Mouse (Mus musculus) E14TG2a.4 (cell line): ENCODE results near the gene Trio.
"Not testable (repeated sequence)": the region's sequence is repeated elsewhere in the genome, so short reads cannot be mapped to it uniquely, and the experiment has no call there.

Experiments
- H3K27me3 ChIP-seq: 2 replicates; pipeline ENCODE4 v1.6.1; 2014; ENCODE audit warnings: low read length, control low read depth; ENCODE audit not compliant: insufficient read depth
- H3K36me3 ChIP-seq: 2 replicates; pipeline ENCODE4 v1.6.1; 2014; ENCODE audit warnings: low read length, control low read depth; ENCODE audit not compliant: insufficient read depth
- H3K4me1 ChIP-seq: replicated peaks from 2 replicates; pipeline ENCODE4 v1.6.1; 2014; ENCODE audit warnings: low read depth, low read length, control low read depth
- H3K4me3 ChIP-seq: replicated peaks from 2 replicates; pipeline ENCODE4 v1.5.1; 2014; ENCODE audit warnings: mild to moderate bottlenecking, low read length
- H3K9me3 ChIP-seq: 2 replicates; pipeline ENCODE4 v1.6.1; 2014; ENCODE audit warnings: low read length, control low read depth
- CTCF ChIP-seq: conservative IDR thresholded peaks from 2 replicates; pipeline ENCODE4 v1.5.1; 2014; ENCODE audit warnings: low read length
- NANOG ChIP-seq: IDR thresholded peaks from 2 replicates; pipeline ENCODE4 v1.6.1; 2014; ENCODE audit warnings: borderline replicate concordance, low read length, mixed read lengths
- POU5F1 ChIP-seq: IDR thresholded peaks from 2 replicates; pipeline ENCODE4 v1.6.1; 2014; ENCODE audit warnings: low read length, borderline replicate concordance

Trio gene

DNA sequence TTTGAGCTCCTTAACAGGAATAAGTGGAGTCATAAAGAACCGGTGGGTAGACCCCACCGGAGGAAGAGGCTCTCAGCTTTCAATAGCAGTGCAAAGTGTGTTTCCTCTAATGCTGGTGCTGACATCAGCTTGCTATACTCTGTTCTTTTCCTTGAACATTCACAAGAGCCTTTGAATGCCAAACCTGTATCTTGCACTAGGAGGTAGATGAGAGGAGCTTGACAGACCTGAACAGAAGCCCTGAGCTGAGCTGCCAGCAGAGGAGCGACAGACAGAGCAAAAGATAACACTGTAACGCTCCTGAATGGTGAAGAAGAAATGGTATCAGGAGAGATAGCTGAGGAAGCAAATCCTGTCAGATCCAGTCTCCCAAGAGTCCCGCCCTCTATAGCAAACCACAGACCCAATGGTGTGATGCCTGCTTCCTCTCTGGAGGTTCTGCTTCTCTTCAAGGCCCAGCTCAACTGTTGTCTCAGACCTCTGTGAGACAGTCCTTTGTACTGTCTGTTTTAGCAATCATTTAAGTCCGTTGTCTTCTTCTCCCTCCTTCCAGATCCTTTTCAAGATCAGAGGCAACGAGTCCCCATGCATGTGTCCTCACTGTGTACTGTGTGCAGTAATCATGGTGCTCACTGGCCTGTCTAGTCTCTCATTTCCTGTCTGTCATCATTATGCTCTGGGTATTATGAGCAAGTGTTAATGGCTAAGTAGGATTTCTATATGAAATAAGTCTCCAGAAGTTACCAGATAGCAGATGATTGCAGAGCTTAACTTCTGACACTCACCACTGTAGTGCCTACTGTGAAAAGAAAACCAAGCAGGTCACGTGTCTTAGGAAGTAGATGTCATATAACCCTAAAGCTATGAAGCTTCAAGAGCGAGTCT lies 300.6 kb downstream of the Trio start:
- TF ChIP-seq NANOG (no peak), CTCF (no peak), POU5F1 (no peak)
- H3K4me3 ChIP-seq: no peak overlapping the region
- H3K4me1 ChIP-seq: peaks cover 12% of the 10 kb centered on the region
- 0 out of 2 replicates have a peak, but pooled peaks cover 5% of the 10 kb centered on the region for H3K9me3 ChIP-seq
- H3K36me3 ChIP-seq: no peaks in the 10 kb centered on the region
- no peaks in the 10 kb centered on the region for H3K27me3 ChIP-seq

GRCm38 (mm10) chr15:27724298-27724697 lies 301.4 kb downstream of the Trio start:
- Histone ChIP-seq H3K4me3 (no peak overlapping the region), H3K36me3 (no peaks in the 10 kb centered on the region), H3K27me3 (no peaks in the 10 kb centered on the region), H3K4me1 (peaks cover 12% of the 10 kb centered on the region), H3K9me3 (0 out of 2 replicates have a peak, but pooled peaks cover 3% of the 10 kb centered on the region)
- no peak for TF ChIP-seq POU5F1
- TF ChIP-seq NANOG: no peak
- no peak for TF ChIP-seq CTCF

DNA sequence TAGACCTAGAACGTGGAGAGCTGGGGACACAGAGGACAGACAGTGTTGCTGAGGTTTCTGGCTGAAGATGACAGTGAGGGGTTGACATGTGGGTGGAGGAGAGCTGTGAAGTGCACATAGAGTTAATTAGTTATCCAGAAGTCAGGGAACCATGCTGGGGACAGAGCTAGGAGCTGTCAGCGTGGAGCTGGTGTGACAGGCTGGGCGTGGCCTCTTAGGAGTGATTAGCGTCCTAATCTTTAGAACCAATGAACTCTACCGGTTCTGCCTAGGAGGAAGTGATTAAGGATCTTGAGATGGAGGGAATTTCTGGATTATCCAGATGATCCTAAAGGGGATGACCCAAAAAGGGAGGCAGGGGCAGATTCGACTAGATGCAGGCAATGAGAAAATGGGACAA lies 301.9 kb downstream of the Trio start:
- TF ChIP-seq POU5F1: no peak
- TF ChIP-seq CTCF: no peak
- no peak for TF ChIP-seq NANOG
- Histone ChIP-seq H3K4me3 (no peak overlapping the region), H3K4me1 (peaks cover 12% of the 10 kb centered on the region), H3K36me3 (no peaks in the 10 kb centered on the region), H3K27me3 (no peaks in the 10 kb centered on the region), H3K9me3 (0 out of 2 replicates have a peak, but pooled peaks cover 3% of the 10 kb centered on the region)

GRCm38 (mm10) chr15:27720297-27720696 lies 305.4 kb downstream of the Trio start:
- H3K4me3 ChIP-seq, H3K27me3 ChIP-seq, H3K36me3 ChIP-seq, H3K9me3 ChIP-seq: not testable (repeated sequence)
- H3K4me1 ChIP-seq: peaks cover 12% of the 10 kb centered on the region

DNA sequence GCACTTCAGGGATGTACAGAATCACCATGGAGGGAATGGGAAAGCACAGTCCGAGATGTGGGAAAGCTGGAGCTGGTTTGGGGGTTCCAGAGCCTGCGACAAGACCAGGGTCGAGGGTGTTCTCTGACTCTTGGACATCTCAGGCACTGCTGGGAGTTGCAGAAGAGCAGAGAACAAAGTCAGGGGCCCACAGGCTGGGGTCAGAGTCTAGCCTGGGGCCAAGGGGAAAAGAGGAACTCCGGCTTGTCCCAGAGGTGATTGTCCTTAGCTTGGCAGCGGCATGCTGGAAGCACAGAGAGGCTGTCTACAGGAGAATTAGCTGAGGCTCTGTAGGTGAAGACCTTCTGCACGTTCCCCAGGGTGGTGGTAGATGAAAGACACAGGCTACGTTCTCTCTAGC lies 307.0 kb downstream of the Trio start:
- Histone ChIP-seq H3K9me3 (0 out of 2 replicates have a peak, but pooled peaks cover 3% of the 10 kb centered on the region), H3K4me3 (no peak overlapping the region), H3K27me3 (peaks cover 8% of the 10 kb centered on the region; the same call in 1 of the 2 replicates), H3K4me1 (peaks cover 2% of the 10 kb centered on the region; the same call in 1 of the 2 replicates), H3K36me3 (no peaks in the 10 kb centered on the region)
- TF ChIP-seq POU5F1: no peak
- no peak for TF ChIP-seq NANOG
- TF ChIP-seq CTCF: no peak

DNA sequence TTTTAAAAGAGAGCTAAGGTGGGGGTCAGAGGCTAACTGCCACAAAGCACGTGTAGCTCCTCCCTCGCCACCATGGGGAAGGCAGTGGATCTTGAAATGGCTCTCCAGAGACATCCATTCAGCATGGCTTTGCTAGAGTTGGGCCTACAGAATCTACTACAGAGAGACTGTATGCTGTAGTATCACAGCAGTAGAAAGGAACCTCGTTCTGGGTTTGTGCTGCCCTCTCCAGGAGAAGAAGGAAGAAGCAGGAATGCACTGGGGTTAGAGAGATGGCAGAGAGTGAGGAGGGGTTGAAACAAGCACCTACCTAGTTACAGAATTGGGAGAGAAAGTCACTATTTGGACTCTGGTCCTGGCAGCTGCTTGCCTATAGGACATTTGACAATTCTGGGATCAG lies 310.3 kb downstream of the Trio start:
- Histone ChIP-seq H3K36me3 (no peaks in the 10 kb centered on the region), H3K4me3 (no peak overlapping the region), H3K27me3 (peaks cover 8% of the 10 kb centered on the region; the same call in 1 of the 2 replicates), H3K9me3 (no peaks in the 10 kb centered on the region), H3K4me1 (no peaks in the 10 kb centered on the region)
- TF ChIP-seq CTCF (peak; percentile 17; the same call in 1 of the 2 replicates), NANOG (no peak)

DNA sequence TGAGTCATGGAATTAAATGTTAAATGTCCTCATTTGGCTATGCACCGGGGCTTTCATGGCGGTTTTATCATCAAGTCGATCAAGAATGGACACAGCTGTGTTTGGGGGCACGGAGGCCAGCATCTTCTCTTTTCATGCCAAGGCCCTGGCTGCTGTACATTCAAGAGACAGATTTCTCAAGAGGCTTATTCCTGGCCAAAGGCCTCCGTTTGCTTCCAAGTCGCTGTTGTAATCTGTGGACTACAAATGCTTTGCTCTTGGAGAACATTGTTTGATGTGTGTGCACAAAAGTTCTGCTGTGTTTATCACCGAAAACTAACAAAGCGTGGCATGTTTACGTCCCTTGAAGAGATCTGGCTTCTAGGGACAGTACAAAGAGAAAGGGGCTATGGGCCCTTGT lies 314.9 kb downstream of the Trio start:
- Histone ChIP-seq H3K36me3 (no peaks in the 10 kb centered on the region), H3K4me1 (no peaks in the 10 kb centered on the region), H3K9me3 (no peaks in the 10 kb centered on the region), H3K27me3 (peaks cover 11% of the 10 kb centered on the region), H3K4me3 (no peak overlapping the region)
- TF ChIP-seq CTCF: no peak
- TF ChIP-seq POU5F1: no peak
- TF ChIP-seq NANOG: no peak

- Histone ChIP-seq H3K4me1 (no peaks in the 10 kb centered on the region), H3K27me3 (peaks cover 14% of the 10 kb centered on the region), H3K4me3 (no peak overlapping the region), H3K9me3 (no peaks in the 10 kb centered on the region), H3K36me3 (no peaks in the 10 kb centered on the region)
- TF ChIP-seq NANOG: no peak
- TF ChIP-seq POU5F1: no peak
- TF ChIP-seq CTCF: no peak
Observed at GRCm38 (mm10) chr15:27708968-27709612, 316.6 kb downstream of the Trio start.

- H3K4me3 ChIP-seq: no peak overlapping the region
- no peak for TF ChIP-seq NANOG
- TF ChIP-seq CTCF: no peak
- TF ChIP-seq POU5F1: no peak
- H3K36me3 ChIP-seq: no peaks in the 10 kb centered on the region
- peaks cover 14% of the 10 kb centered on the region for H3K27me3 ChIP-seq
- no peaks in the 10 kb centered on the region for H3K4me1 ChIP-seq
- H3K9me3 ChIP-seq: no peaks in the 10 kb centered on the region
Observed at GRCm38 (mm10) chr15:27708499-27708898, 317.1 kb downstream of the Trio start.
